Mouse (Mus musculus): ENCODE measurements around the gene Nms. TPM values are rescaled to one million over a fixed set of nuclear protein-coding genes. Genes with fewer than 3 reads are reported as not detected.

The Nms gene
- polyA plus RNA-seq, 1 experiment from 2014 or later = not detected

GRCm38 (mm10) chr1:38934668-38935067 is 4.3 kb upstream of the Nms start:
- no peak overlapping the region for H3K27ac ChIP-seq (ENCODE audit: low read length)
- H3K4me3 ChIP-seq (ENCODE audit: low read length) = no peak overlapping the region
- no peaks in the 10 kb centered on the region for H3K36me3 ChIP-seq (ENCODE audit: control insufficient read depth, insufficient read depth, low read length)
- H3K27me3 ChIP-seq (replicated peaks; ENCODE audit: control insufficient read depth, insufficient read depth, low read length) = no peaks in the 10 kb centered on the region
- no peak overlapping the region for H3K4me2 ChIP-seq (ENCODE audit: low read depth, low read length)
- no peak overlapping the region for H3K9ac ChIP-seq (ENCODE audit: low read depth, low read length)
- no peaks in the 10 kb centered on the region for H3K4me1 ChIP-seq (ENCODE audit: control insufficient read depth, insufficient read depth, low read length)
- WGBS = 32% methylated on average over 5 of the region's 5 CpGs
- H3K9me3 ChIP-seq (ENCODE audit: control insufficient read depth, low read length) = no peaks in the 10 kb centered on the region
- no peak for ATAC-seq

GRCm38 (mm10) chr1:38936780-38937179 is 2.2 kb upstream of the Nms start:
- Histone ChIP-seq H3K36me3 (ENCODE audit: control insufficient read depth, insufficient read depth, low read length) (no peaks in the 10 kb centered on the region), H3K9me3 (ENCODE audit: control insufficient read depth, low read length) (no peaks in the 10 kb centered on the region), H3K4me1 (ENCODE audit: control insufficient read depth, insufficient read depth, low read length) (no peaks in the 10 kb centered on the region), H3K27ac (ENCODE audit: low read length) (no peak overlapping the region), H3K4me3 (ENCODE audit: low read length) (no peak overlapping the region), H3K9ac (ENCODE audit: low read depth, low read length) (no peak overlapping the region), H3K4me2 (ENCODE audit: low read depth, low read length) (no peak overlapping the region), H3K27me3 (replicated peaks; ENCODE audit: control insufficient read depth, insufficient read depth, low read length) (no peaks in the 10 kb centered on the region)
- no peak for ATAC-seq
- WGBS = 24% methylated on average over 6 of the region's 6 CpGs

GRCm38 (mm10) chr1:38939608-38940007 is 659 bp downstream of the Nms start:
- Histone ChIP-seq H3K9me3 (ENCODE audit: control insufficient read depth, low read length) (no peaks in the 10 kb centered on the region), H3K4me2 (ENCODE audit: low read depth, low read length) (no peak overlapping the region), H3K27me3 (replicated peaks; ENCODE audit: control insufficient read depth, insufficient read depth, low read length) (no peaks in the 10 kb centered on the region), H3K4me1 (ENCODE audit: control insufficient read depth, insufficient read depth, low read length) (no peaks in the 10 kb centered on the region), H3K9ac (ENCODE audit: low read depth, low read length) (no peak overlapping the region), H3K36me3 (ENCODE audit: control insufficient read depth, insufficient read depth, low read length) (no peaks in the 10 kb centered on the region), H3K27ac (ENCODE audit: low read length) (no peak overlapping the region), H3K4me3 (ENCODE audit: low read length) (no peak overlapping the region)
- ATAC-seq = no peak
- 3% methylated on average over 5 of the region's 5 CpGs for WGBS

- WGBS = 90% methylated on average over 3 of the region's 3 CpGs
Observed at GRCm38 (mm10) chr1:38956457-38956856, 17.5 kb downstream of the Nms start.

GRCm38 (mm10) chr1:38969116-38969515 is 30.2 kb downstream of the Nms start:
- Histone ChIP-seq H3K4me1 (ENCODE audit: control insufficient read depth, insufficient read depth, low read length) (no peaks in the 10 kb centered on the region), H3K36me3 (ENCODE audit: control insufficient read depth, insufficient read depth, low read length) (no peaks in the 10 kb centered on the region), H3K4me2 (ENCODE audit: low read depth, low read length) (no peak overlapping the region), H3K27ac (ENCODE audit: low read length) (no peak overlapping the region), H3K9me3 (ENCODE audit: control insufficient read depth, low read length) (no peaks in the 10 kb centered on the region), H3K9ac (ENCODE audit: low read depth, low read length) (no peak overlapping the region), H3K27me3 (replicated peaks; ENCODE audit: control insufficient read depth, insufficient read depth, low read length) (no peaks in the 10 kb centered on the region), H3K4me3 (ENCODE audit: low read length) (no peak overlapping the region)
- WGBS = 86% methylated on average over 1 of the region's 1 CpGs
- no peak for ATAC-seq

More at GRCm38 (mm10) chr1:38956457-38956856, 17.5 kb downstream of the Nms start:
- no peaks in the 10 kb centered on the region for H3K27me3 ChIP-seq (replicated peaks; ENCODE audit: control insufficient read depth, insufficient read depth, low read length)
- no peak for ATAC-seq
- H3K4me2 ChIP-seq (ENCODE audit: low read depth, low read length) = no peak overlapping the region
- H3K9ac ChIP-seq (ENCODE audit: low read depth, low read length) = no peak overlapping the region
- no peak overlapping the region for H3K4me3 ChIP-seq (ENCODE audit: low read length)
- H3K4me1 ChIP-seq (ENCODE audit: control insufficient read depth, insufficient read depth, low read length) = no peaks in the 10 kb centered on the region
- no peaks in the 10 kb centered on the region for H3K36me3 ChIP-seq (ENCODE audit: control insufficient read depth, insufficient read depth, low read length)
- H3K9me3 ChIP-seq (ENCODE audit: control insufficient read depth, low read length) = no peaks in the 10 kb centered on the region
- H3K27ac ChIP-seq (ENCODE audit: low read length) = no peak overlapping the region

GRCm38 (mm10) chr1:38971712-38972111 is 32.8 kb downstream of the Nms start:
- Histone ChIP-seq H3K4me3 (ENCODE audit: low read length) (no peak overlapping the region), H3K27me3 (replicated peaks; ENCODE audit: control insufficient read depth, insufficient read depth, low read length) (no peaks in the 10 kb centered on the region), H3K4me1 (ENCODE audit: control insufficient read depth, insufficient read depth, low read length) (no peaks in the 10 kb centered on the region), H3K4me2 (ENCODE audit: low read depth, low read length) (no peak overlapping the region), H3K36me3 (ENCODE audit: control insufficient read depth, insufficient read depth, low read length) (no peaks in the 10 kb centered on the region), H3K9ac (ENCODE audit: low read depth, low read length) (no peak overlapping the region), H3K27ac (ENCODE audit: low read length) (no peak overlapping the region), H3K9me3 (ENCODE audit: control insufficient read depth, low read length) (no peaks in the 10 kb centered on the region)
- 79% methylated on average over 3 of the region's 3 CpGs for WGBS
- ATAC-seq = no peak

GRCm38 (mm10) chr1:38972986-38973592 is 34.1 kb downstream of the Nms start:
- no peaks in the 10 kb centered on the region for H3K36me3 ChIP-seq (ENCODE audit: control insufficient read depth, insufficient read depth, low read length)
- 79% methylated on average over 9 of the region's 9 CpGs for WGBS
- no peak for ATAC-seq

GRCm38 (mm10) chr1:38979953-38980352 is 41.0 kb downstream of the Nms start:
- H3K9me3 ChIP-seq (ENCODE audit: control insufficient read depth, low read length) = no peaks in the 10 kb centered on the region
- H3K4me3 ChIP-seq (ENCODE audit: low read length) = no peak overlapping the region
- H3K4me2 ChIP-seq (ENCODE audit: low read depth, low read length) = no peak overlapping the region
- no peaks in the 10 kb centered on the region for H3K27me3 ChIP-seq (replicated peaks; ENCODE audit: control insufficient read depth, insufficient read depth, low read length)
- ATAC-seq = no peak
- no peak overlapping the region for H3K9ac ChIP-seq (ENCODE audit: low read depth, low read length)
- no peaks in the 10 kb centered on the region for H3K4me1 ChIP-seq (ENCODE audit: control insufficient read depth, insufficient read depth, low read length)
- no peaks in the 10 kb centered on the region for H3K36me3 ChIP-seq (ENCODE audit: control insufficient read depth, insufficient read depth, low read length)
- no peak overlapping the region for H3K27ac ChIP-seq (ENCODE audit: low read length)
- whole genome bisulfite sequencing = 77% methylated on average over 7 of the region's 7 CpGs

More at GRCm38 (mm10) chr1:38972986-38973592, 34.1 kb downstream of the Nms start:
- Histone ChIP-seq H3K9me3 (ENCODE audit: control insufficient read depth, low read length) (no peaks in the 10 kb centered on the region), H3K9ac (ENCODE audit: low read depth, low read length) (no peak overlapping the region), H3K27me3 (replicated peaks; ENCODE audit: control insufficient read depth, insufficient read depth, low read length) (no peaks in the 10 kb centered on the region), H3K4me3 (ENCODE audit: low read length) (no peak overlapping the region), H3K27ac (ENCODE audit: low read length) (no peak overlapping the region), H3K4me2 (ENCODE audit: low read depth, low read length) (no peak overlapping the region), H3K4me1 (ENCODE audit: control insufficient read depth, insufficient read depth, low read length) (no peaks in the 10 kb centered on the region)

- Histone ChIP-seq H3K27me3 (replicated peaks; ENCODE audit: control insufficient read depth, insufficient read depth, low read length) (no peaks in the 10 kb centered on the region), H3K4me2 (ENCODE audit: low read depth, low read length) (no peak overlapping the region), H3K9me3 (ENCODE audit: control insufficient read depth, low read length) (no peaks in the 10 kb centered on the region), H3K27ac (ENCODE audit: low read length) (no peak overlapping the region), H3K4me3 (ENCODE audit: low read length) (no peak overlapping the region), H3K36me3 (ENCODE audit: control insufficient read depth, insufficient read depth, low read length) (no peaks in the 10 kb centered on the region), H3K9ac (ENCODE audit: low read depth, low read length) (no peak overlapping the region), H3K4me1 (ENCODE audit: control insufficient read depth, insufficient read depth, low read length) (peaks cover 6% of the 10 kb centered on the region; the same call in 1 of the 2 replicates)
- 31% methylated on average over 2 of the region's 2 CpGs for WGBS
- ATAC-seq = no peak
Observed at GRCm38 (mm10) chr1:38983870-38984269, 44.9 kb downstream of the Nms start.

- Histone ChIP-seq H3K4me1 (ENCODE audit: control insufficient read depth, insufficient read depth, low read length) (peaks cover 9% of the 10 kb centered on the region), H3K36me3 (ENCODE audit: control insufficient read depth, insufficient read depth, low read length) (no peaks in the 10 kb centered on the region), H3K9ac (ENCODE audit: low read depth, low read length) (no peak within 1 kb of the TSS), H3K4me3 (ENCODE audit: low read length) (no peak within 1 kb of the TSS), H3K27me3 (replicated peaks; ENCODE audit: control insufficient read depth, insufficient read depth, low read length) (no peaks in the 10 kb centered on the region), H3K27ac (ENCODE audit: low read length) (no peak within 1 kb of the TSS), H3K4me2 (ENCODE audit: low read depth, low read length) (no peak within 1 kb of the TSS), H3K9me3 (ENCODE audit: control insufficient read depth, low read length) (no peaks in the 10 kb centered on the region)
- no peak for ATAC-seq
- WGBS = 87% methylated on average over 3 of the region's 3 CpGs
Observed at GRCm38 (mm10) chr1:38985308-38985707, 46.4 kb downstream of the Nms start, which contains the start of gene Pdcl3. TSS of gene Pdcl3 (plus strand) at chr1:38985608.
